ENCODE assay signal across 6 mouse cellular contexts in the genomic region with DNA sequence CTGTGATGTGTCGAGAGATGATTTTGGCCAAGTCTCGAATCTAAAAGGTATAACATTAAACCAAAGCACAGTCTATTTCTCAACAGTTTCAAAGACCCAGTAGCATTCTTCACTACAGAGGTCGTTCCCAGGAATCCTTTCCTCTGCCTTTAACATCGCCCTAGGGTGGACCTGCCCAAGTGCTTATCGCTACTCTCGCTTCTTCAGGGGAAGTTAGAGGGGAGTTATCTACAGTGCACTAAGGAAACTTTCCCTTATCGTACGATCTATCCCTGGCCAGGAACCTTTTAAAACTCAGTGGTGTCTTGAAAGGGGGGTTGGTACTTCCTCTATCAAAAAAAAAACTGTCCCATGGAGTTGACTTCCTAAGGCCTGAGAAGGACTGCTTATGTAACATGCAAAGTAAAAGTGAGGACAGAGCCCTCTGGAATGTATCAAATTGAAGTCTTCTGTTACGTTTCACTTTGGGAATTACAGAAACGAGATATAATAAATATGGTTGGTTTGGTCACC.
"Had no signal": no experiment of that assay in that cellular context is flagged by ENCODE, and none has a peak within 500 bp of the region (broad histone marks: within the 10 kb centered on the region; RNA-seq: fewer than 3 reads in every experiment).

No protein-coding gene starts in this region.

- H3K4me3 ChIP-seq: limb, embryonic 10.5 days; midbrain, embryonic 15.5 days; neural tube, embryonic 12.5 days had no signal

- H3K36me3 ChIP-seq: limb, embryonic 10.5 days; midbrain, embryonic 15.5 days; neural tube, embryonic 12.5 days had no signal

- H3K9me3 ChIP-seq: limb, embryonic 10.5 days; midbrain, embryonic 15.5 days; neural tube, embryonic 12.5 days had no signal

- H3K27ac ChIP-seq: kidney, postnatal 0 days; limb, embryonic 10.5 days; liver, embryonic 14.5 days; midbrain, embryonic 15.5 days; neural tube, embryonic 12.5 days had no signal

- H3K4me1 ChIP-seq: limb, embryonic 10.5 days; midbrain, embryonic 15.5 days; neural tube, embryonic 12.5 days had no signal

- H3K9ac ChIP-seq: liver, embryonic 14.5 days; midbrain, embryonic 15.5 days; neural tube, embryonic 12.5 days had no signal

- ATAC-seq: lung, postnatal 0 days; midbrain, embryonic 15.5 days had no signal

- H3K4me2 ChIP-seq: midbrain, embryonic 15.5 days; neural tube, embryonic 12.5 days had no signal

- H3K27me3 ChIP-seq: midbrain, embryonic 15.5 days; neural tube, embryonic 12.5 days had no signal
